Mouse (Mus musculus) MN1 (cell line): ENCODE data around the gene Frk.
"Not testable (repeated sequence)": the region's sequence is repeated elsewhere in the genome, so short reads cannot be mapped to it uniquely, and the experiment has no call there.

Experiments
- DNase-seq: peaks from one replicate; pipeline ENCODE4 v3.0.0-alpha.2; 2016; ENCODE audit warnings: low spot score

Frk gene

GRCm38 (mm10) chr10:34617216-34617615, 134.0 kb downstream of the Frk start:
- DNase-seq, result no peak

- DNase-seq, result no peak
Observed at GRCm38 (mm10) chr10:34618490-34618889, 135.3 kb downstream of the Frk start.

GRCm38 (mm10) chr10:34620540-34620939, 137.3 kb downstream of the Frk start:
- not testable (repeated sequence) for DNase-seq

GRCm38 (mm10) chr10:34638245-34638644, 155.0 kb downstream of the Frk start:
- DNase-seq, result no peak
